8 mouse cellular contexts compared by ENCODE assay signal in the genomic region with DNA sequence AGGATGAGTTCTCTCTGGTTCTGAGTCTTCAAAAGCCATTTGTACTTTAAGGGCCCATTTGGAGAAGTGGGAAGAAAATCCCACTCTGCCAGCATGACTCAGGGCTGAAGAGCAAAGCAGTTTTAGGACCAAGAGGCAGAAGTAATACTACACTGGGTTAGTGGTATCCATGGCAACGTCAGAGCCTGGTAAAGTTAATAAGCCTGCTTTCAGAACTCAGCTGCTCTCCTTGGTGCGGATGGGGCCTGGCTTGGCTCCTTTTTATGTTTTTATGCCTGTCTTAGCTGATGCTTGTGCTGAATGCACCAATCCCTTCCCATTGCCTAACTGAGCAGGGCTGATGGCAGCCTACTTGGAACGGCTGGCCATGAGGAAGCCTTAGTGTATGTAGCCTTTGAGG.
DNase-seq lines count a peak whose midpoint lies in the region; ATAC-seq and TF ChIP-seq lines count a peak whose summit lies in the region.

No protein-coding gene starts in this region.

- WGBS in forebrain, embryonic 13.5 days = 18% methylated on average over 3 of the region's 3 CpGs
- 26% methylated on average over 3 of the region's 3 CpGs for WGBS in midbrain, embryonic 16.5 days
- WGBS in thymus, adult 2 months = 84% methylated on average over 3 of the region's 3 CpGs
- 78% methylated on average over 3 of the region's 3 CpGs for WGBS in heart, adult 2 months

- peak; percentile 62 for DNase-seq in embryo, embryonic 10.5 days (ENCODE audit: low spot score)
- DNase-seq in layer of hippocampus, postnatal 14 days (ENCODE audit: low spot score in 2 of 2) = peak; percentile 13 to 49
- no peak for DNase-seq in thymus, adult 2 months
- no peak for DNase-seq in adrenal gland, postnatal 36 days
- no peak for DNase-seq in heart, adult 2 months
- no peak for DNase-seq in adrenal gland, postnatal 10 days

- H3K36me3 ChIP-seq in forebrain, embryonic 13.5 days (ENCODE audit: poor library complexity, severe bottlenecking) = no peaks in the 10 kb centered on the region
- no peaks in the 10 kb centered on the region for H3K36me3 ChIP-seq in midbrain, embryonic 16.5 days (ENCODE audit: control insufficient read depth, insufficient read depth, low read length)
- H3K36me3 ChIP-seq in thymus, adult 2 months (ENCODE audit: control insufficient read depth, insufficient read depth, low read length) = no peaks in the 10 kb centered on the region
- no peaks in the 10 kb centered on the region for H3K36me3 ChIP-seq in heart, adult 2 months (ENCODE audit: control insufficient read depth, insufficient read depth, low read length)

- TF ChIP-seq CTCF in thymus, adult 2 months (IDR thresholded peaks at IDR 0.05; ENCODE audit: borderline replicate concordance, control insufficient read depth, extremely low read depth, insufficient read depth, low read length, poor library complexity) = no peak
- TF ChIP-seq CTCF in heart, adult 2 months (IDR thresholded peaks at IDR 0.05) = no peak

- no peak overlapping the region for H3K4me3 ChIP-seq in forebrain, embryonic 13.5 days
- no peak overlapping the region for H3K4me3 ChIP-seq in midbrain, embryonic 16.5 days (ENCODE audit: low read depth, low read length)
- no peak overlapping the region for H3K4me3 ChIP-seq in thymus, adult 2 months (ENCODE audit: control insufficient read depth, insufficient read depth, low read length)
- no peak overlapping the region for H3K4me3 ChIP-seq in heart, adult 2 months

- TF ChIP-seq EP300 in heart, adult 2 months (IDR thresholded peaks at IDR 0.05; ENCODE audit: insufficient read depth, low read depth, low read length) = no peak

- H3K79me2 ChIP-seq in heart, adult 2 months (replicated peaks; ENCODE audit: control insufficient read depth, insufficient read depth, low read length) = no peaks in the 10 kb centered on the region

- H3K27me3 ChIP-seq in forebrain, embryonic 13.5 days = no peaks in the 10 kb centered on the region
- no peaks in the 10 kb centered on the region for H3K27me3 ChIP-seq in midbrain, embryonic 16.5 days (ENCODE audit: control insufficient read depth, insufficient read depth, low read depth, low read length)
- no peaks in the 10 kb centered on the region for H3K27me3 ChIP-seq in thymus, adult 2 months (ENCODE audit: control insufficient read depth, insufficient read depth, low read length)
- H3K27me3 ChIP-seq in heart, adult 2 months (ENCODE audit: control insufficient read depth, insufficient read depth, low read length) = no peaks in the 10 kb centered on the region

- peaks cover 9% of the 10 kb centered on the region for H3K4me1 ChIP-seq in forebrain, embryonic 13.5 days
- peaks cover 15% of the 10 kb centered on the region for H3K4me1 ChIP-seq in midbrain, embryonic 16.5 days (ENCODE audit: control insufficient read depth, insufficient read depth, low read length)
- no peaks in the 10 kb centered on the region for H3K4me1 ChIP-seq in thymus, adult 2 months (replicated peaks; ENCODE audit: control insufficient read depth, insufficient read depth, low read length)
- H3K4me1 ChIP-seq in heart, adult 2 months (ENCODE audit: control insufficient read depth, insufficient read depth, low read length) = no peaks in the 10 kb centered on the region

- TF ChIP-seq POLR2A in thymus, adult 2 months (IDR thresholded peaks at IDR 0.05; ENCODE audit: control insufficient read depth, extremely low read depth, insufficient read depth, low read length, poor library complexity) = no peak
- no peak for TF ChIP-seq POLR2A in heart, adult 2 months (IDR thresholded peaks at IDR 0.05; ENCODE audit: insufficient read depth, low read depth, low read length)

- H3K4me2 ChIP-seq in forebrain, embryonic 13.5 days = no peak overlapping the region
- no peak overlapping the region for H3K4me2 ChIP-seq in midbrain, embryonic 16.5 days (ENCODE audit: low read length)

- intact Hi-C loops in heart, adult 2 months (cut with DNase I) = no loop called here

- ATAC-seq in forebrain, embryonic 13.5 days = peak; percentile 73
- peak; percentile 91 for ATAC-seq in midbrain, embryonic 16.5 days

- H3K9me3 ChIP-seq in forebrain, embryonic 13.5 days (replicated peaks) = no peaks in the 10 kb centered on the region
- H3K9me3 ChIP-seq in midbrain, embryonic 16.5 days (replicated peaks; ENCODE audit: control insufficient read depth, low read length, poor library complexity, severe bottlenecking) = no peaks in the 10 kb centered on the region; the same call in 1 of the 2 replicates

- no peak overlapping the region for H3K9ac ChIP-seq in forebrain, embryonic 13.5 days
- H3K9ac ChIP-seq in midbrain, embryonic 16.5 days (ENCODE audit: low read depth, low read length) = no peak overlapping the region
- no peak overlapping the region for H3K9ac ChIP-seq in heart, adult 2 months (ENCODE audit: low read depth, low read length)

- H3K27ac ChIP-seq in forebrain, embryonic 13.5 days = no peak overlapping the region
- H3K27ac ChIP-seq in midbrain, embryonic 16.5 days (ENCODE audit: low read length) = peak overlapping the region; percentile 71
- no peak overlapping the region for H3K27ac ChIP-seq in thymus, adult 2 months (ENCODE audit: control insufficient read depth, insufficient read depth, low read length)
- H3K27ac ChIP-seq in heart, adult 2 months = no peak overlapping the region

Comparison
In these comparisons a context has a peak if more than half of its experiments do, and no peak if none do; other contexts are left out.
1. DNase-seq: peak in embryo, embryonic 10.5 days (single experiment) and layer of hippocampus, postnatal 14 days (2 of 2); none in thymus, adult 2 months (single experiment), adrenal gland, postnatal 36 days (0 of 2), heart, adult 2 months (0 of 2) and adrenal gland, postnatal 10 days (single experiment).